Mouse (Mus musculus) myocyte (in vitro differentiated cells): Measurements from ENCODE around the gene Pnpla5.

Experiments
- MAX ChIP-seq: IDR thresholded peaks from one replicate; pipeline ENCODE4 v1.6.1; 2011; ENCODE audit warnings: low read depth, mild to moderate bottlenecking, control low read depth
- MYOG ChIP-seq, 3 experiments: IDR thresholded peaks; one replicate each; pipeline ENCODE4 v1.6.1; 2011; ENCODE audit warnings: control low read depth in 2 of 3, low read depth in 2 of 3, mild to moderate bottlenecking in 2 of 3; ENCODE audit not compliant: insufficient read length in 2 of 3, control insufficient read depth in 1 of 3, insufficient read depth in 1 of 3
- POLR2A ChIP-seq: IDR thresholded peaks from one replicate; pipeline ENCODE4 v1.6.1; 2011; ENCODE audit warnings: low read depth, mild to moderate bottlenecking, control low read depth, moderate library complexity; ENCODE audit not compliant: insufficient read length
- TCF12 ChIP-seq: IDR thresholded peaks from one replicate; pipeline ENCODE4 v1.6.1; 2011; ENCODE audit warnings: mild to moderate bottlenecking, control low read depth; ENCODE audit not compliant: poor library complexity, insufficient read depth, severe bottlenecking
- TCF3 ChIP-seq: IDR thresholded peaks from one replicate; pipeline ENCODE4 v1.6.1; 2011; ENCODE audit warnings: low read depth, control low read depth; ENCODE audit not compliant: insufficient read length

DNA sequence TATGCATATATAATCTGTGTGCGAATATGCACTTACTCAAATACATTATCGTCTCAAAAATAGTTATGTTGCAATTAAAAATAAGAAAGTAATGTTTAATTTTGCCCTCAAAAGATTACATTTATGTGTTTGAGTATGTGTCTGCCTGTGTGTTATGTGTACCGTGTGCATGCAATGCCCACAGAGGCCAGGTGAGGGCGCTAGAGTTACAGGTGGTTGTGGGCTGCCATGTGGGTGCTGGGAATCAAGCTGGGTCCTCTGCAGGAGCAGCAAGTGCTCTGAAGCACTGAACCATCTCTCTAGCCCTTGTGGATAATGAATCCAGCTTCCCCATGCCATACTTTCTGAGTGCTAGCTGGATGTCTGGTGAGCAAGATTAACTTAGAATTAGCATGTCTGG lies 57.3 kb downstream of the Pnpla5 start:
- no peak for TF ChIP-seq TCF3
- TF ChIP-seq TCF12 = no peak
- no peak for TF ChIP-seq MAX
- TF ChIP-seq MYOG (IDR thresholded peaks at IDR 0.05; ENCODE audit: control insufficient read depth in 1 of 3, insufficient read depth in 1 of 3, insufficient read length in 2 of 3, low read depth in 2 of 3) = no peak
- TF ChIP-seq POLR2A = no peak
